Mouse (Mus musculus) adrenal gland, postnatal 36 days (tissue): ENCODE data around the gene Cacng4. TPM values are rescaled to one million over a fixed set of nuclear protein-coding genes. Genes with fewer than 3 reads are reported as not detected.

Experiments used
- DNase-seq, 2 experiments: peaks; one replicate each; pipeline ENCODE4 v3.0.0; 2021; ENCODE audit warnings: mixed read lengths in 1 of 2
- total RNA-seq, 2 experiments: library from RNA; stranded (reverse); gene quantifications; 2 replicates each; pipeline ENCODE4 v1.2.3; 2021

Gene Cacng4
- total RNA-seq, 2 experiments from 2014 or later = 1.9 to 2.0 TPM

DNA sequence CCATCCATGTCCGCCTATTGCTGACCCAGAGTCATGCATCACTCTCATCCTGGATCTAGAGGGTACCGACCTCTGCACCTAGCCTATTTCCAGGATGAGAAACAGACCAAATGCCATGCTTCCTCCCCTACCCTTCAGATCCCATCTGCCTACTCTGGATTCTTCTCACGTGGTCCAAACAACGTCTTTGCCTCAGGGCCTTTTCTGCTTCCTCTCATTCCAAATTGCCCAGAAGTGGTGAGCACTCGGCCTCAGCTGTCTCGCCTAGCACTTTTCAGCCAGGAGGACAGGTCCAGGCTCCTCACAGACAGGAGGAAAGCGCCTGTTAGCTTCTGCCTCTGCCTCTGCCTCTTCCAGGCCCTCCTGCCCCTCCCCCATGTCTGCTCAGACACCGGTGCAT, 21.0 kb downstream of the Cacng4 start:
- DNase-seq = no peak

GRCm38 (mm10) chr11:107772002-107772401, 22.4 kb downstream of the Cacng4 start:
- DNase-seq = peak; percentile 55 to 63

DNA sequence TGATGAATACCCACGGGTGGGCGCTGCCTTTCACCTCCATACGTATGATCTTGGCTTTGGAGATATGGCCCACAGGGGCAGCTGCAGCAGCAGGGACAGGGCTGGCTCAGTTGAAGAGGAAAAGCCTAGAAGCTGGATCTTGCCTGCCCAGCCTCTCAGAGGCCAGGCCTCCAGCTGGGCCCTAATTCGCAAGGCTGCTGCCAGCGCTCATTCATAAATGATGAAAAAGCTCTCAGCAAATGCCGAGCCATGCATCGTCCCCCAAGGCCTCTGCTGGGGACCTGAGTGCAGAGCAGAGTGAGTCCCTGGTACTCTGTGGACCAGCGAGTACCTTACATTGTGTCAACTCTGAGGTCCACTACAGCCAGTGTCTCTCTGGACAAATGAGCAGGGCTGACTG, 26.0 kb downstream of the Cacng4 start:
- DNase-seq = no peak

DNA sequence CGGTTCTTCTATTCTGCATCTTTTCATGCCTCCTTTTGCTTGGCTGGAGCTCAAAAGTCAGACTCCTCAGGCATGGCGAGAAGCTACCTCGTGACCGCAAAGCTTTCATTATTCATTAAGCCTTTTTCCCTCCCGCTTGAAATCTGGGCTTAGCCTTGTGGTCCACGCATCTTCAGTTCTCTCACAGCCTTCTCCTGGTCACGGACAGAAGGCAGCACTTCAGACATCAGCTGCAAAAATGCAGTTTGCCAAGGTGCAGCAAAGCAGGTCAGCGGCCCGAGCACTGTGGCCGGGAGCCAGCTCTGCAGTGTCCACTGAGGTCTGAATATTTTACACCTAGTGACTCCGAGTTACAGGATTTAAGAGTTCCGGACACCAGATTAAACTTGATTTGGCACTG, 27.4 kb downstream of the Cacng4 start:
- DNase-seq = no peak

GRCm38 (mm10) chr11:107762688-107763460, 31.5 kb downstream of the Cacng4 start:
- DNase-seq = no peak

DNA sequence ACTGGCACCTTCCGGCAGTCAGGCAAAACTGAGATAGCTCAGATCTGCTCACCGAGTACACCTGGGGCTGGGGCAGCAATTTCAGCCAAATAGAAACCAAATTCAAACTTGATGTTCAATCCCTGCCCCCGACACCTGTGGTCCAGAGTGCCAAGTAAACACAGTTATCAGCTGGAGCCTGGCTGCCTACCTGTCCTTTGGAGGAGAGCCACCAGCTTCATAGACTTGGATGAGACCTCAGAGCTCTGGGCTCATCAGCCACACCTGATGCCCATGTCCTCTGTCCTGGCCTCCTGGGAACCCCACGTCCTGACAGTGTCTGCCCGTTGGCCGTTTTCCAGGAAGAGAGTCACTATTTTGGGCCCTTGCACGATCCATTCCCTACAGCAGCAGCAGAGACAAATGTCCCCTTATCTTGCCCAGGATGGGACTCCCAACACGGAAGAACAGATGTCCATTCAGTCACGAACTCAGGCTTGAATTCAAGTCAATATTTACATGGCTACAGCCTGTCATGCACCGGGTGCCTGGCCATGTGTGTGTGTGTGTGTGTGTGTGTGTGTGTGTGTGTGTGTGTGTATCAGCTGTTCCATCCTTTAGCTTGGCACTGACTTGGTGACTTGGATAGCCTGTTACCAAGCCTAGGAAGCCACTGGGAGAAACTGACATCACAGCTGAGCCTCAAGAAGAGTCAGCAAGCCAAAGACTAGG, 32.4 kb downstream of the Cacng4 start:
- no peak for DNase-seq

GRCm38 (mm10) chr11:107760001-107760400, 34.4 kb downstream of the Cacng4 start:
- no peak for DNase-seq

- no peak for DNase-seq
These were observed 34.8 kb downstream of the Cacng4 start for GRCm38 (mm10) chr11:107759516-107759915.

- no peak for DNase-seq
These were observed 45.2 kb downstream of the Cacng4 start for GRCm38 (mm10) chr11:107749114-107749513.

- no peak for DNase-seq
These were observed 45.9 kb downstream of the Cacng4 start for GRCm38 (mm10) chr11:107748243-107749035.

DNA sequence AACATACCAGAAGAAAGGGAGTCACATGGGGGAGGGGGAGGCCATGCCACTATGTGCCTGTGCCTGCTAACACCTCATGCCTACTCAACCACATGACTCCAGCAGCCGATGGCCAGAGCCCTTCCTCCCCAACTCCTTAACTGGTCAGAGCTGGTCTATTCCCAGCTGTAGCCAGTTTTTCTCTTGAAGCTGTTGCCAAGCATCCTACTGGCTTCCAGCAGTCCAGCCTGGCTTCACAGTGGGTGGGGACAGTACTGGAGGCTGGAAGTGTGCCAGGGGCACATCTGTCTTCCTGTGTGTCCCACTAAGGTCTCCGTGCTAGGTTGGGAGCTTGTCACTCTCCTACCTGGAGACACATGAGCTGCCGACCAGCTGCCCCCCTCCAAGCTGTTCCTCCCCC, 51.3 kb downstream of the Cacng4 start:
- no peak for DNase-seq

- DNase-seq = no peak
These were observed 55.8 kb downstream of the Cacng4 start for GRCm38 (mm10) chr11:107738418-107739099.

DNA sequence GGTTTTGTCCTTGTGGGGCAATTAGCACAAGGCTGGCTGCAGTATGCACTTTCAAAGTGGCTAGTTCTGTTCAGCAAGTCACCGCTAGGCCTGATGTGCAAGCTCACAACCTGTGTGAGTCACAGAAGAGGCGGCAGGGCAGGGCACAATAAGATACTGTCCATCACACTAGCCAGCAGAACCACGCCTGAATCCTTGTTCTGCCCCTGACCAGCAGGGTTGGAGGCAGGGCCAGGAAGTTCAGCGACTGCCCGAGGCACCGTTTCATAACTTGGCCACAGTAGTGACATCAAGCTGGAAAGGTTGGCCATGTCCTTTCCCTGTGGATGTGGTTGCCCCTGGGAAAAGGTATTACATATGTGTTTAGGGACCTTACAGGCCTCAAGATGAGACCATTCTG, 56.5 kb downstream of the Cacng4 start:
- DNase-seq = peak in 1 of 2 experiments; percentile 20

DNA sequence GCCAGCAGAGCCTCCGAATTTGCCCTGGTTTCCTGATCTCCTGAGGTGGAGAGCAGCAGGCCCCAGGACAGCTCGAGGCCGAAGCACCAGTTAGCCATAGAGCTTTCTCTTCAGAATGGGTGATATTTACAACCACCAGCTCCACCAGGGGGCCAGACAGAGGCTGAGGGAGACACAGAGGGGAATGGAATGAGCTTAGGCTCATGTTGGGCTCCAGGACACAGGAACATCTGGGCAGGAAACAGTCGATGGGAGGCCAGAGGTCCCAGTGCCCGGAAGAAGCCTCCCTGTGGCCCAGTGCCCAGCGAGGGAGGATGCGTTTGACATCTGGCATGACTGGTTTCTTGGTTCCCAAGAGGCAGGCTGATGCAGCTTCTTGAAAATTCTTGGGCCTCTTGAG, 60.2 kb downstream of the Cacng4 start:
- peak; percentile 33 to 48 for DNase-seq

GRCm38 (mm10) chr11:107731498-107731897, 62.9 kb downstream of the Cacng4 start:
- DNase-seq = peak; percentile 17 to 44

GRCm38 (mm10) chr11:107730940-107731339, 63.4 kb downstream of the Cacng4 start:
- DNase-seq = no peak

- DNase-seq = peak in 1 of 2 experiments; percentile 23
These were observed 65.2 kb downstream of the Cacng4 start for GRCm38 (mm10) chr11:107729141-107729540.

DNA sequence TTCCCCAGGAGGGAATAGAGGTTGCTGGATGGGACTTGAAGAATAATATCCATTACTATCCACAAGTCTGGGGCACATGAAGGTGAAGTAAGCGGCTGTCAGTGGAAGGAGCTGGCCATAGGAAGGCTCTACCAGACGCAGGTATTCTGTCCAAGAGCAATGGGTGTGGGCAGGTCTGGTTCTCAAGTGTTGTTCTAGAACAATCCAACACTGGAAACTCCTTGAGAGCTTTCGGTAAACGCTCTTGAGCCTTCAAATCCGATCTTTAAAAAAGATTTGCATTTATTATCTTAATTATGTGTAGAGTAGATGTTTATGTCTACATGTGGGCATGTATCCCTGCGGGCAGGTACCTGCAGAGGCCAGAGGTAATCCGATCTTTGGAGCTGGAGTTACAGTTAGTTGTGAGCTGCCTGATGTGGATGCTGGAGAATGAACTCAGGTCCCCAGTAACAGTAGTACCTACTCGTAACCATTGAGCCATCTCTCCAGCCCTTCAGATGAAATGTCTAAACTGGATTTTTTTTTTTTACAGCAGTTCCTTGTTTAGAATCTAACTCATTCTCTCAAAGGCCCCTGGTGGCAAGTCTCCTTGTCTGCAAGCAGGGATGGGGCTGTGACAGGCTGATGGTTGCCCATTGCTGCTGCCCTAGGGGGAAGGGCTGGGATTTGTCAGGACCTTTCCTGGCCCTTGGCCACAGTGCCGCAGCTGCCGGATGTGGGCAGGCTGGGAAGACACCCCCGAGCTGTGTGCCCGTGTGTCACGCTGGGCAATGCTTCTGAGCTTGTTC, 66.1 kb downstream of the Cacng4 start:
- DNase-seq = no peak

DNA sequence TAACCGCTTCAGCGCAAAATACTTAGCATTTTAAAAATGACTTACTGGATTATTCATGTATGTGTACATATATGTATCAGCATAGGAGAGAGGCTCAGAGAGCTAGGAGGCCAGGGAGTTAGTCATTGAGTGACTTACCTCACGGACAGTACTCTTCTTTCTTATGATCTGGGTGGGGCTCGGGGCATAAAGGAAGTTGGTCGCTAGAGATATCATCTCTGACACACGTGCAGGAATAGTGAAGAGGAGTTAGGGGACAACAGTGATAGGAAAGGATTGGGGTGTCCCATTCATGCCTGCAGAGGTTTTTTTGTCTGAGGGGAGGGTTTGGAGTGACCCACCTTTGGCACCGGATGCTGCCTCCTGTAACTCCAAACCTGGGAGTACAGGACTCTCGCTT, 69.8 kb downstream of the Cacng4 start:
- no peak for DNase-seq

- no peak for DNase-seq
These were observed 73.3 kb downstream of the Cacng4 start for GRCm38 (mm10) chr11:107721057-107721456.
